Mouse (Mus musculus) gastrocnemius, postnatal 14 days (tissue): Measurements from ENCODE around the gene Vmn2r31. TPM values are rescaled to one million over a fixed set of nuclear protein-coding genes. Genes with fewer than 3 reads are reported as not detected.
"Not testable (repeated sequence)": the region's sequence is repeated elsewhere in the genome, so short reads cannot be mapped to it uniquely, and the experiment has no call there.

Experiments
- DNase-seq: peaks from one replicate; pipeline ENCODE4 v3.0.0; 2021; ENCODE audit warnings: mixed read lengths
- intact Hi-C: fragments of 180-260 bp; cut with DNase I; formaldehyde crosslinking; loops from one replicate; pipeline ENCODE4 v1.15.1; 2025; ENCODE audit warnings: low total_unique reads
- long read RNA-seq, 2 experiments: library from polyadenylated mRNA; stranded (forward); transcript quantifications; one replicate each; pipeline ENCODE4 v2.0.0; 2021
- total RNA-seq, 2 experiments: library from RNA; stranded (reverse); gene quantifications; 2 replicates each; pipeline ENCODE4 v1.2.3; 2021

Vmn2r31 gene
- total RNA-seq = not detected
- long read RNA-seq, experiment 1 = 0 reads
- long read RNA-seq, experiment 2 = 0 reads

GRCm38 (mm10) chr7:7399603-7400002 lies at the start of gene Vmn2r31:
Gene Vmn2r31, minus strand, starts transcription at chr7:7399703.
- DNase-seq, intact Hi-C loops: not testable (repeated sequence)

- intact Hi-C loops, DNase-seq: not testable (repeated sequence)
Observed at GRCm38 (mm10) chr7:7374431-7374830, 25.1 kb downstream of the Vmn2r31 start, which contains the start of gene Gm45783. Gene Gm45783, minus strand, starts transcription at chr7:7374573.

GRCm38 (mm10) chr7:7337509-7337908 lies 62.0 kb downstream of the Vmn2r31 start, which contains the start of gene Vmn2r30:
Gene Vmn2r30, minus strand, starts transcription at chr7:7337609.
- DNase-seq, intact Hi-C loops: not testable (repeated sequence)

Other genes with a start within 250 kb of the Vmn2r31 start
- gene Zfp418, start 228.4 kb downstream of the Vmn2r31 start, total RNA-seq = under 1 TPM; 0.80 to 0.82 TPM
- gene Zfp772, start 189.7 kb downstream of the Vmn2r31 start, total RNA-seq = 1 to 10 TPM; 1.3 TPM
- under 1 TPM; 0.10 to 0.11 TPM for gene Vmn2r29, start 152.4 kb downstream of the Vmn2r31 start, total RNA-seq
- under 1 TPM; 0.49 to 0.59 TPM for gene Gm45844, start 121.4 kb downstream of the Vmn2r31 start, total RNA-seq
- gene Clcn4, start 98.9 kb downstream of the Vmn2r31 start, total RNA-seq = 10 to 100 TPM; 24.0 to 24.5 TPM
- not detected for gene Vmn2r30, start 62.1 kb downstream of the Vmn2r31 start, total RNA-seq
- not detected for gene Gm45783, start 25.1 kb downstream of the Vmn2r31 start, total RNA-seq
- gene Vmn2r32, start 80.3 kb upstream of the Vmn2r31 start, total RNA-seq = not detected
- not detected for gene Vmn2r33, start 167.1 kb upstream of the Vmn2r31 start, total RNA-seq